Mouse (Mus musculus) macrophage (primary cell): ENCODE measurements around the gene Mtus2. TPM values are rescaled to one million over a fixed set of nuclear protein-coding genes. Genes with fewer than 3 reads are reported as not detected.
"Not testable (repeated sequence)": the region's sequence is repeated elsewhere in the genome, so short reads cannot be mapped to it uniquely, and the experiment has no call there.

Experiments used
- H3K27ac ChIP-seq: fragments of 350-480 bp; formaldehyde crosslinking; 2 replicates; pipeline ENCODE4 v1.9.0; 2021
- H3K36me3 ChIP-seq: fragments of 350-480 bp; formaldehyde crosslinking; 2 replicates; pipeline ENCODE4 v1.9.0; 2021; ENCODE audit errors: inconsistent target
- H3K4me3 ChIP-seq: fragments of 350-480 bp; formaldehyde crosslinking; 2 replicates; pipeline ENCODE4 v1.9.0; 2021; ENCODE audit errors: inconsistent target
- H3K79me2 ChIP-seq: fragments of 350-480 bp; formaldehyde crosslinking; 2 replicates; pipeline ENCODE4 v1.9.0; 2021; ENCODE audit errors: inconsistent target
- WGBS: methylation state at CpG from one replicate; pipeline ENCODE4 v1.1.7; 2026; ENCODE audit warnings: inconsistent platforms; ENCODE audit not compliant: missing documents; 5-methylcytosine and 5-hydroxymethylcytosine counted together
- polyA plus RNA-seq: library from polyadenylated mRNA; stranded (reverse); fragments of 250-400 nt; gene quantifications from 3 replicates; pipeline ENCODE4 v1.2.4, GENCODE M21; 2018; ENCODE audit warnings: inconsistent platforms

The Mtus2 gene
- polyA plus RNA-seq, 1 experiment from 2014 or later = 2.6 TPM

DNA sequence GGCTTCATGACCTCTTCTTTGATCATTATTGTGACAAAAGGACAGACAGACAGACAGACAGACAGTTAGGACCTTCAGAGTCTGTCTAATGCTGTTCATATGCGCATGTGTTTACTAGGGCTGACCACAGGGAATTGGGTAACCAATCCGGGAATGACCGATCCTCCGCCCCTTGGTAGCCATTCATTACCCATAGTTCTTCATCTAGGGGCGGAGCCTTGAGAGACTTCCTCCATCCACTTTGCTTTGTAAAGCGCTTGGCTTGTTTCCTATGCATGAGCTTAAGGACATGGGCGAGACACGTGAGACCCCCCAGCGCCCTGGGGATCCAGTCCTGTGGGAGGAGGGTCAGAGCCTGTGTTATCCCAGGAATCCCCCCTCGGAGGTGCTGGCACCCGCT is 345.8 kb downstream of the Mtus2 start:
- H3K36me3 ChIP-seq = no peaks in the 10 kb centered on the region
- 88% methylated on average over 11 of the region's 11 CpGs for WGBS
- H3K27ac ChIP-seq = no peak overlapping the region
- H3K4me3 ChIP-seq = peak overlapping the region; percentile 14; the same call in 1 of the 2 replicates
- H3K79me2 ChIP-seq = no peaks in the 10 kb centered on the region

DNA sequence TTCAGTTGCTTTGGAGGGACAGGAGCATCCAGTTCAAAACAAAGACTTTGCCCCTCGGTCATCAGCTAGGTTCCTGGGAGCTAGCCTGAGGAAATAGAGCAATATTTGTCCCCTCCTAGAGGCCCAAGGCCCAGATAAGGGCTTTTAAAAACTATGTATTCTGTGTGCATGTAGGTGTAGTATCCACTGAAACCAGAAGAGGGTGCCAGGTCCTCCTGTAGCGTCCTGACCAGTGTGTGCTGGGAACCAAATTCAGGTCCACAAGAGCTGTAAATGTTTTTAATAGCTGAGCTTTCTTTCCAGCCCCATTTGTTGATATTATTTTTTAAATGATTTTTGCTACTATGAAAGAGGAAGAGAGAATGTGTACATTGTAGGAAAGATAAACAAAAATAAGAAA is 347.0 kb downstream of the Mtus2 start:
- no peaks in the 10 kb centered on the region for H3K79me2 ChIP-seq
- 97% methylated on average over 2 of the region's 2 CpGs for WGBS
- no peaks in the 10 kb centered on the region for H3K36me3 ChIP-seq

DNA sequence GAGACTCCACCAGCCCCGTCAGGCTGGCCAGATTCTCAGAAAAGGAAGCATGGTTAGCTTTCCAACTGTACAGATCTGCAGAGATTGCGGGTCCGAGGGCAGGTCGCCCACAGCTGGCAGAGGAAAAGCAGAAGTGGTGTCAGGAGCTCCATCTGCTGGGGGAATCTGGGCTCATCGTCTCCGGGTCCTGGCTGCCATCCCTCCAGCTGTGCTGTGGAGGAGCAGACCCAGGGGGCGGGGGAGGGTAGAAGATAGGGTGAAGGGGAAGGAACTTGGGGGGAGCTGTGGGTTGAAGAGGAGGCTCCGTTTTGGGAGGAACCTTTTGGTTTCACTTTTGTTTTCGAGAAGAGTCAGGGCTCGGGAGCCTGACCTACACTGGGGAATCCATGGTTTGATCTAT is 353.7 kb downstream of the Mtus2 start:
- Histone ChIP-seq H3K79me2 (no peaks in the 10 kb centered on the region), H3K4me3 (peak overlapping the region; percentile 40), H3K36me3 (no peaks in the 10 kb centered on the region), H3K27ac (no peak overlapping the region)
- WGBS = 2% methylated on average over 10 of the region's 10 CpGs

More for the DNA sequence above, 347.0 kb downstream of the Mtus2 start:
- no peak overlapping the region for H3K4me3 ChIP-seq
- H3K27ac ChIP-seq = no peak overlapping the region

DNA sequence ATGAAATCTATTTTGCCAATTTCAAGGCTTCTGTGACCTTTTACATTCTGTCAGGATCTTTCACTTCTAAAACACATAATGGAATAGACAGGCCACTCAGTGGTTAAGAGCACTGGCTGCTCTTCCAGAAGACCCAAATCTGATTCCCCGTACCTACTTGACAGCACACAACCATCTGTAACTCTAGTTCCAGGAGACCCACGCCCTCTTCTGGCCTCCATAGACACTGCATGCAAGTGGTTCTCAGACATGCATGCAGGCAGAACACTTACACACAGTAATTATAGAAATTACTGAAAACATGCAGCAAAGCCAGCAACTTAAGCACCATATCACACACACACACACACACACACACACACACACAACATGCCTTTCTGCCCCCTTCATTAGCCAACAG is 355.3 kb downstream of the Mtus2 start:
- 69% methylated on average over 2 of the region's 2 CpGs for WGBS
- no peak overlapping the region for H3K27ac ChIP-seq
- no peak overlapping the region for H3K4me3 ChIP-seq
- no peaks in the 10 kb centered on the region for H3K79me2 ChIP-seq
- H3K36me3 ChIP-seq = no peaks in the 10 kb centered on the region

DNA sequence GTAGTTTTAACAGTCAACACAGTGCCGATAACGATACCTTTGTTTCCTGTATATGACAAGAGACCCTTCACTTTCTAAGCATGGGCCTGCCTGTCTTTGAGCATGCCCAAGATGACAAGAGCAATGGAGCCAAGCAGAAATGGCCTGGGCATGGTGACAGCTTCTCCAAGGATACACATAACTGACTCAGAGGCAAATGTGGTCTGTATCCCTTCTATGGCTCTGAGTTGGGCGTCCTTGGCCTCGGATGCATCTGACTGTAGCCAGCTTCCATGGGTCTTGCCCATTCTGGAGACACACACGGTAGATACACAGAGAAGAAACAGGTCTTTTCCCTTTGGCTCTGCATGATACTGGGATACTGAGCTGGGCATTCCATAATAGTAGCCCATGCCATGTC is 357.8 kb downstream of the Mtus2 start:
- Histone ChIP-seq H3K36me3 (no peaks in the 10 kb centered on the region), H3K79me2 (no peaks in the 10 kb centered on the region), H3K4me3 (no peak overlapping the region), H3K27ac (no peak overlapping the region)
- WGBS = 87% methylated on average over 5 of the region's 5 CpGs

DNA sequence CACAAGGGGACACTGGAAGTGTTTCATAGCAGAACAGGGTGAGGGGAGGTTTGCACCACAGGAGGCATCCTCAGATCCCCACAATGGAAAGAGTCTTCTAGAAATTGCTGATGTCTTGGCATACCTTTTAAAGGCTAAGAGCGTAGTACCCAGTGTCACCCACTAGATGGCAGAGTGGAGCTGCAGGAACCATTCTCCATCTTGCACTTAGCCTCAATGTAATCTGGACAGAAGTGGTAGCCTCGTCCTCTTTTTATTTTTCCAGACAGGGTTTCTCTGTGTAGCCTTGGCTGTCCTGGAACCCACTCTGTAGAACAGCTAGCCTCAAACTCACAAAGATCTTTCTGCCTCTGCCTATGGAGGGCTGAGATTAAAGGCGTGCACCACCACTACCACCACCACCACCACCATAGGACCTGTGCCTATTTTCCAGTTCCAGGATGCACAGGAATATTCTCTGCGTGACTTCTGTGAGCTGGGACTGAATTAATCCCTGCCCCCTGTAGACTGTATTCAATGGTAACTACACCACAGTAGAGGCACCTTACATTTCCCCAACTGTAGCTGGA is 368.3 kb downstream of the Mtus2 start:
- Histone ChIP-seq H3K27ac (no peak overlapping the region), H3K4me3 (no peak overlapping the region), H3K79me2 (no peaks in the 10 kb centered on the region), H3K36me3 (no peaks in the 10 kb centered on the region)
- 40% methylated on average over 4 of the region's 4 CpGs for WGBS

DNA sequence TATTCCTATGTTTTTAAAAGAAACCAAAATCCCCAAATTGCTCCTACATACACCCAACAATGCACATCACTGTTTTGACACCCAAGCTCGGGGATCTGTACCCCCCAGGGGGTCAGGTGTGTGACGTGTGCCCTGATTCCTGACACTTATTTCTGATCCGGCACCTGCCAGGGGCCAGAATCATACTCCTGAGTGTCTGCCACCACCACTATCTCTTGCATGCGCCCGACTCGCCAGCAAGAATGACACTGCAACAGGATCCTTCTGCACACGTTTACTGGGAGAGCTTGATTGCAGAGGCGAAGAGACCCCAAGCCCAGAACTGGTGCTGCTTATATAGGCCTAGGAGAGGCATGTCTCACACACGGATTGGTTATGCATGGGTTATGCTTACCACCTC is 369.2 kb downstream of the Mtus2 start:
- WGBS = 88% methylated on average over 7 of the region's 9 CpGs
- H3K36me3 ChIP-seq, H3K4me3 ChIP-seq, H3K27ac ChIP-seq, H3K79me2 ChIP-seq: not testable (repeated sequence)

DNA sequence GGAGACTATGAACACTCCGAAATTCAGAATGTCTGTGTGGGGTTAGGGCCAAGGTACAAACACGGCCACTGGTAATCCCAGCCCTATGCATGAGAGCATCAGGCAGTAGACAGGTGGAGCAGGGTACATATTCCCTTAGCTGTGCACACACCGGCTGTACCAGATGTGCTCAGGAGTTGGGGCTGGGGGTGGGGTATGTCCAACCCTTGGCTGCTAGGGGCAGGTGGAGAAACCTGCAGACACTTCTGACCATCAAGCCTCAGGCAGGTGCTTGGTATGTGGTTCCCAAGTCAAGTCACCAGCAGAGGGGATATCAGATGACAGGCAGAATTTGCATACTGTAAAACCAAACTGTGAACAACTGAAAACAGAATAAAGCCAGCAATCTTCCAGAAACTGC is 371.9 kb downstream of the Mtus2 start:
- H3K36me3 ChIP-seq = no peaks in the 10 kb centered on the region
- WGBS = 94% methylated on average over 3 of the region's 3 CpGs

DNA sequence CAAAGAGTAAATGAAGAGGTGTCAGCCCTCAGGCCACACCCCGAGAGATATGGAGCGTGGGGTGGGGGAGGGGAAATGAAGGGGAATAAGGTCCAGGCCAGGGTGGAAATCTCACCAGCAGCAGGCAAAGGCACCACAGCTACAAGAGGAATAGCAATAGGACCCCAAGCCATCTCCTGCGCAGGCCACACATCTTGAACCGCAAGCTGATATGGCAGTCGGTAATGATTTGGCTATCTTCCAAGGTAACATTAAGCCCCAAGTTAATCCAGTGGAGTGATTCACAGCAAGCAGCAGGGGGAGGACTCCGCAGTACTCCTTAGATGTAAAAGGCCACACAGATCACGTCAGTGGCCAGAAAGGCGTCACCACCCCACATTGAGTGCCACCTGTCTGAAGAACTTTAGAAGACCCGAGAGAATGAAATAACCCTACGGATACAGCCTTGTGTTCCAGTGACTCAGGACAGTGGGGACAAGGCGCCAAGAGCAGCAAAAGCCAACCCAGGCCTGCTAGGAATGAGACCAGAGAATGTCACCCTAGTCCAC is 374.2 kb downstream of the Mtus2 start:
- WGBS = 97% methylated on average over 11 of the region's 11 CpGs
- Histone ChIP-seq H3K79me2 (no peaks in the 10 kb centered on the region), H3K27ac (no peak overlapping the region), H3K4me3 (no peak overlapping the region), H3K36me3 (no peaks in the 10 kb centered on the region)

More for the DNA sequence above, 371.9 kb downstream of the Mtus2 start:
- Histone ChIP-seq H3K4me3 (no peak overlapping the region), H3K79me2 (no peaks in the 10 kb centered on the region), H3K27ac (no peak overlapping the region)

DNA sequence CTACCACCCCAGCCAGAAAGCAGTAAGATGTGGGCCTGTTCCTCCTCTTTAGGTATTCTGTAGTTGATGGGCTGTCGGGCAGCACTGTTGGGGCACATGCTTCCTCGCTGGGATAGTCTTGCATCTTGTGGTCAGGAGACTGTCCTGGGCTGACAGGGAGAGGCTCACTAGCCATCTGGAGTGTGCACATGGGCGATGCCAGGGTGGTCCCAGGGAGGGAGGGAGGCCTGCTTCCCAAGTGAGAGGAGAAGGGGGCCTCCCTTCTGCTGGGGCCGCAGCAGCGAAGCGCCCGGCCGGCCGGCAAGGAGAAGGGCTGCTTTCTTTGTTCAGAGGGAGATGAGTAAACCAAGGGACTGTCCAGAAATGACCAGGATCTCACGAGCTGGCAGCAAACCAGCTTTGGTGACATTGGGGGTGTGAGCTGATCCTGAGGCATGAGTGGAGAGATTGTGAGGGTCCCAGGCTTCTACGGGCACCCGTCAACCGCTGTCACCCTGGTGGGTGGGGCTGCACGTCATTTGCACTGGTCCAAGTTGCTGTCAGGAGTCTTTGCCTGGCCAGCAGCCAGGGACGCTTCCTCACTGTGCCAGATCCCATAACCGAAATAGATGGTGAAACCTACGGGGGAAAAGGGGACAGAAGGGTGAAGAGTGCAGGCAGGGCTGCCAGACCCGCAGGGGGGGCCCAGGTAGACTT is 375.0 kb downstream of the Mtus2 start:
- Histone ChIP-seq H3K4me3 (no peak overlapping the region), H3K27ac (no peak overlapping the region), H3K79me2 (no peaks in the 10 kb centered on the region), H3K36me3 (no peaks in the 10 kb centered on the region)
- 93% methylated on average over 15 of the region's 18 CpGs for WGBS

DNA sequence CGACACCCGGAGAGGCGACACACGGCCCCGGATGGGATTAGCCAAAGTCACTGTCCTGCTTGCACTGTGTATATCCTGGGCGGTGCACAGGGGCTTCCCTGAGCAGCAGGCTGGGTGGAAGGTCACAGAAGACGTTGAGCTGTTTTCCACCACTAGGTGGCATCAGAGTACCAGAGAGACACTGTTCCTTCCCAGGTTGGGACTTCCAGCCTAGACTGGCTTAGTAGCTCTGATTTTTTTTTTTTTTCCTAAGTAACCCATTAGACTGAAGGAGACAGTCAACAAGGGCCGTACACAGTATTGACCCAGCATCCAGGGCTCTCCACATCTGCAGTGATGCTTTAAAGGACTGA is 375.5 kb downstream of the Mtus2 start:
- no peak overlapping the region for H3K4me3 ChIP-seq
- H3K27ac ChIP-seq = no peak overlapping the region
- no peaks in the 10 kb centered on the region for H3K79me2 ChIP-seq
- no peaks in the 10 kb centered on the region for H3K36me3 ChIP-seq
- 64% methylated on average over 8 of the region's 8 CpGs for WGBS

DNA sequence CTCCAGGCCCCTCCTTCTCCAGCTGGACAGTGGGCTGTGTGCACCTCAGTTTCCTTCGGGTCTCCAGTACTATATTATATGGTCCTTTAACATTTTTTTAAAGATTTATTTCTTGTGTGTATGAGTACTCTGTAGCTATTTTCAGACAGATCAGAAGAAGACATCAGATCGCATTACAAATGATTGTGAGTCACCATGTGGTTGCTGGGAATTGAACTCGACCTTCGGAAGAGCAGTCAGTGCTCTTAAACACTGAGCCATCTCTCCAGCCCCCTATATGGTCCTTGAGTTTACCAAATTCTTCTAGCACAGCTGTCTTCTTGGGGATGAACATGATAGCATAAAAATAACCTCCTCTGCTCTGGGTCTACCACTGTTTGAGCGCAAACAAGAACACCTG is 382.0 kb downstream of the Mtus2 start:
- no peaks in the 10 kb centered on the region for H3K79me2 ChIP-seq
- WGBS = 87% methylated on average over 5 of the region's 5 CpGs
- no peak overlapping the region for H3K27ac ChIP-seq
- H3K4me3 ChIP-seq = no peak overlapping the region
- no peaks in the 10 kb centered on the region for H3K36me3 ChIP-seq

DNA sequence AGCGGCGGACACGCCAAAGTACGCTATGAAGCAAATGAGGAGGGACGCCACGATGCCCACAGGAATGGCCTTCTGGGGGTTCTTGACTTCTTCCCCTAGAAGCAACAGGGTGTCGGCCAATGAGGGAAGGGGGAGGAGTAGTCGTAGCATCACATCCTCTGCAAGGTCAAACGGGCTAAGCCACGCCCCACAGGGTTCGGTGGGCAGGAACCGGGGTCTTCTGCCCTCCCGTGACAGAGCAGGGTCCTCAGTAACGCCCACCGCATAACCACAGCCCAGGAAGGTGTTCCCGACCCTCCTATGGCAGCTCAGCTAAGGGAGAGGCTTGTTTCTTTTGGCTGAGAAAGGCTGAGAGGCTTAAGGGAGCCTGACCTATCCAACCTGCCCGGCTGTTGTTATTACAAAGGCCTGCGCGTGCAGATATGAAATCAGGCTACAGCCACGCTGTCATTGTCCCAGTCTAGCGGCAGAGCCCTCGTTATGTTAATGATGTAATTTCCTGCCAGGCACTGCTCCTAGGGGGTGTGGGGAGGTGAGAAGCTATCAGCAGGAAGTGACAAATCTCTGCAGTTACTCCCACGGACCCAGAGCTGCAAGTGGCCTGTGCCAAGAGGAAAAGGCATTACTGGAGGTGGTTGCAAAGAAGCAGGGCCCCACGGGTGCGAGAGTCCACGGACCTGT is 385.1 kb downstream of the Mtus2 start:
- H3K4me3 ChIP-seq = no peak overlapping the region
- peak overlapping the region; percentile 17; the same call in 1 of the 2 replicates for H3K27ac ChIP-seq
- H3K36me3 ChIP-seq = no peaks in the 10 kb centered on the region
- WGBS = 46% methylated on average over 26 of the region's 26 CpGs
- H3K79me2 ChIP-seq = no peaks in the 10 kb centered on the region

DNA sequence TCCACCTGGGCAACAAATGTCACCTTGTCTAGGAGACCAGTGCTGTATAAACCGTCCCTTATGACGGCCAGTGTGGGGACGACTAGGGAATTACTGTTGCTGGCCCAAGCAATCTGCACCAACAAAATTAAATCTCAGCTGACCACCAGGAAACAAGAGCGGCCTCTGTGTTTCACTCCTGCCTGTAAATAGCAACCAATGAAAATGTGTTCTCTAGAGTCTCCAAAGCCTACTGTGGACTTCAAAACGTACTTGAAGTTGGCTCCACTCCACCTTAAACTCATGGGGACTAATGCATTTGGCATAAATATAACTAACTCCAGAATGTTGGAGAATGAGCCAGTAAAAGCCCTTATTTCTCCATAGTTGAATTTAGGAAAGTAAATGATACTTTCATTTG is 387.3 kb downstream of the Mtus2 start:
- H3K27ac ChIP-seq = no peak overlapping the region
- 96% methylated on average over 5 of the region's 5 CpGs for WGBS
- H3K4me3 ChIP-seq = no peak overlapping the region
- no peaks in the 10 kb centered on the region for H3K79me2 ChIP-seq
- no peaks in the 10 kb centered on the region for H3K36me3 ChIP-seq

DNA sequence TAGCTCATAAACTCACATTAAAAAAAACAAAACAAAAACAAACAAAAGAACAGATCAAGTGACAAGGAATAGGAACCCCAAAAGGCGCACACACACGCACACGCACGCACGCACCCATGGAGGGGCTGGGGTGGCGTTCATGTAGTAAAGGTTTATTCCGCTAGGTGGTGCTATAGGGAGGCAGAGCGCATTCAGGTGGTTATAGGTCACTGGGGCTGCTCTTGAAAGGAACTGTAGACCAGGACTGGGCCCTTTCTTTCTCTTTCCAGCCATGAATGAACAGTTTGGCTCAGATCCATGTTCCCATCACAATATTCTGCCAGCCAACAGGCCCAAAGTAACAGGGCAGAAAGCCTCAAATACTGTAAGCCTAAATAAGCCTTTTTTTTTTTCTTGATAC is 389.4 kb downstream of the Mtus2 start:
- Histone ChIP-seq H3K4me3 (no peak overlapping the region), H3K79me2 (no peaks in the 10 kb centered on the region), H3K27ac (no peak overlapping the region), H3K36me3 (no peaks in the 10 kb centered on the region)
- WGBS = 89% methylated on average over 8 of the region's 8 CpGs
